Mouse (Mus musculus) lung, embryonic 14.5 days (tissue): ENCODE measurements around the gene Smyd3. TPM values are rescaled to one million over a fixed set of nuclear protein-coding genes. Genes with fewer than 3 reads are reported as not detected.

ENCODE experiments used
- ATAC-seq: fragments of 200-750 bp; cut with Nextera tagmentation; 2 replicates; pipeline ENCODE4 v1.8.0; 2017; ENCODE audit warnings: mild to moderate bottlenecking, moderate TSS enrichment, moderate library complexity; ENCODE audit not compliant: insufficient read depth
- DNase-seq: peaks from one replicate; pipeline ENCODE4 v3.0.0-alpha.2; 2015
- H3K27ac ChIP-seq: fragments of 300-500 bp; sonication (generic); 2 replicates; pipeline ENCODE4 v1.5.1; 2014; ENCODE audit warnings: low read depth, mild to moderate bottlenecking, moderate library complexity
- H3K27me3 ChIP-seq: fragments of 300-500 bp; sonication (generic); 2 replicates; pipeline ENCODE4 v1.6.1; 2014; ENCODE audit warnings: low read length, control low read depth; ENCODE audit not compliant: insufficient read depth
- H3K36me3 ChIP-seq: fragments of 300-500 bp; sonication (generic); 2 replicates; pipeline ENCODE4 v1.6.1; 2014; ENCODE audit warnings: control low read depth; ENCODE audit not compliant: insufficient read depth
- H3K4me1 ChIP-seq: fragments of 300-500 bp; sonication (generic); 2 replicates; pipeline ENCODE4 v1.6.1; 2014; ENCODE audit warnings: antibody characterized with exemption, control low read depth; ENCODE audit not compliant: insufficient read depth
- H3K4me2 ChIP-seq: fragments of 300-500 bp; sonication (generic); 2 replicates; pipeline ENCODE4 v1.6.1; 2014; ENCODE audit warnings: mild to moderate bottlenecking
- H3K4me3 ChIP-seq: fragments of 300-500 bp; sonication (generic); 2 replicates; pipeline ENCODE4 v1.5.1; 2014; ENCODE audit warnings: low read depth, low read length
- H3K9ac ChIP-seq: fragments of 300-500 bp; sonication (generic); 2 replicates; pipeline ENCODE4 v1.6.1; 2014
- H3K9me3 ChIP-seq: fragments of 300-500 bp; sonication (generic); 2 replicates; pipeline ENCODE4 v1.6.1; 2016; ENCODE audit warnings: low read depth, low read length, control low read depth
- CTCF ChIP-seq: IDR thresholded peaks from 2 replicates; pipeline ENCODE4 v1.5.1; 2016; ENCODE audit warnings: antibody characterized with exemption, low read depth
- WGBS: fragments of 180-500 bp; shearing (Covaris S2); extraction: QIAGEN DNeasy Blood & Tissue Kit; methylation state at CpG from one replicate; pipeline ENCODE4 v1.1.7; 2014; 5-methylcytosine and 5-hydroxymethylcytosine counted together
- polyA plus RNA-seq: library from polyadenylated mRNA; unstranded; fragments of >200 nt; fragmentation: Nextera tagmentation; extraction: Ambion mirVana; gene quantifications from 2 replicates; pipeline ENCODE4 v1.2.1, GENCODE M21; 2014

Gene Smyd3
- polyA plus RNA-seq, 1 experiment from 2014 or later: 20.6 TPM

- Histone ChIP-seq H3K36me3 (no peaks in the 10 kb centered on the region), H3K27me3 (no peaks in the 10 kb centered on the region), H3K4me2 (no peak overlapping the region), H3K27ac (no peak overlapping the region), H3K4me3 (no peak overlapping the region), H3K9ac (no peak overlapping the region), H3K4me1 (no peaks in the 10 kb centered on the region), H3K9me3 (no peaks in the 10 kb centered on the region)
- no peak for TF ChIP-seq CTCF
- WGBS: 74% methylated on average over 4 of the region's 4 CpGs
- DNase-seq (no peak), ATAC-seq (no peak)
Measured at GRCm38 (mm10) chr1:179553949-179554347, 36.1 kb upstream of the Smyd3 start.

- no peak for DNase-seq
- no peaks in the 10 kb centered on the region for H3K27me3 ChIP-seq
Measured at GRCm38 (mm10) chr1:179553197-179553948, 35.5 kb upstream of the Smyd3 start.

GRCm38 (mm10) chr1:179552751-179553150 lies 34.9 kb upstream of the Smyd3 start:
- H3K27ac ChIP-seq: peak overlapping the region; percentile 31; the same call in 1 of the 2 replicates
- peak; percentile 50; the same call in 1 of the 2 replicates for ATAC-seq

More at GRCm38 (mm10) chr1:179553197-179553948, 35.5 kb upstream of the Smyd3 start:
- H3K9me3 ChIP-seq: no peaks in the 10 kb centered on the region
- H3K9ac ChIP-seq: no peak overlapping the region
- no peak for ATAC-seq
- H3K4me1 ChIP-seq: no peaks in the 10 kb centered on the region
- no peak overlapping the region for H3K4me2 ChIP-seq
- 54% methylated on average over 5 of the region's 5 CpGs for WGBS
- H3K4me3 ChIP-seq: no peak overlapping the region
- no peak overlapping the region for H3K27ac ChIP-seq
- no peak for TF ChIP-seq CTCF
- H3K36me3 ChIP-seq: no peaks in the 10 kb centered on the region

GRCm38 (mm10) chr1:179551921-179552320 lies 34.1 kb upstream of the Smyd3 start:
- H3K36me3 ChIP-seq: no peaks in the 10 kb centered on the region
- 70% methylated on average over 4 of the region's 4 CpGs for WGBS
- no peak overlapping the region for H3K4me3 ChIP-seq
- no peak overlapping the region for H3K9ac ChIP-seq
- no peaks in the 10 kb centered on the region for H3K9me3 ChIP-seq
- H3K27me3 ChIP-seq: no peaks in the 10 kb centered on the region
- H3K27ac ChIP-seq: peak overlapping the region; percentile 52; the same call in 1 of the 2 replicates
- no peak for DNase-seq
- TF ChIP-seq CTCF: no peak
- H3K4me2 ChIP-seq: no peak overlapping the region
- ATAC-seq: no peak
- no peaks in the 10 kb centered on the region for H3K4me1 ChIP-seq

More at GRCm38 (mm10) chr1:179552751-179553150, 34.9 kb upstream of the Smyd3 start:
- Histone ChIP-seq H3K36me3 (no peaks in the 10 kb centered on the region), H3K27me3 (no peaks in the 10 kb centered on the region), H3K4me1 (no peaks in the 10 kb centered on the region), H3K4me3 (no peak overlapping the region), H3K9me3 (no peaks in the 10 kb centered on the region), H3K9ac (no peak overlapping the region), H3K4me2 (no peak overlapping the region)
- DNase-seq: no peak
- no peak for TF ChIP-seq CTCF
- 49% methylated on average over 7 of the region's 7 CpGs for WGBS

GRCm38 (mm10) chr1:179551336-179551735 lies 33.5 kb upstream of the Smyd3 start:
- H3K4me1 ChIP-seq: no peaks in the 10 kb centered on the region
- H3K36me3 ChIP-seq: no peaks in the 10 kb centered on the region
- DNase-seq (no peak), ATAC-seq (no peak)
- no peak overlapping the region for H3K4me3 ChIP-seq
- no peak overlapping the region for H3K9ac ChIP-seq
- TF ChIP-seq CTCF: no peak
- H3K27ac ChIP-seq: peak overlapping the region; percentile 22; the same call in 1 of the 2 replicates
- no peak overlapping the region for H3K4me2 ChIP-seq
- 78% methylated on average over 3 of the region's 3 CpGs for WGBS
- H3K27me3 ChIP-seq: no peaks in the 10 kb centered on the region
- H3K9me3 ChIP-seq: no peaks in the 10 kb centered on the region

- Histone ChIP-seq H3K9me3 (no peaks in the 10 kb centered on the region), H3K4me3 (no peak overlapping the region), H3K9ac (no peak overlapping the region), H3K4me2 (no peak overlapping the region), H3K36me3 (no peaks in the 10 kb centered on the region), H3K27me3 (no peaks in the 10 kb centered on the region), H3K27ac (no peak overlapping the region), H3K4me1 (0 out of 2 replicates have a peak, but pooled peaks cover 6% of the 10 kb centered on the region)
- 88% methylated on average over 5 of the region's 5 CpGs for WGBS
- TF ChIP-seq CTCF: no peak
- no peak for DNase-seq
- ATAC-seq: no peak
Measured at GRCm38 (mm10) chr1:179548996-179549752, 31.3 kb upstream of the Smyd3 start.

GRCm38 (mm10) chr1:179548220-179548619 lies 30.4 kb upstream of the Smyd3 start:
- H3K4me3 ChIP-seq: no peak overlapping the region

More at GRCm38 (mm10) chr1:179548220-179548619, 30.4 kb upstream of the Smyd3 start:
- 51% methylated on average over 11 of the region's 11 CpGs for WGBS
- H3K27me3 ChIP-seq: no peaks in the 10 kb centered on the region
- no peak for TF ChIP-seq CTCF
- no peak overlapping the region for H3K9ac ChIP-seq
- no peaks in the 10 kb centered on the region for H3K36me3 ChIP-seq
- H3K27ac ChIP-seq: no peak overlapping the region
- H3K4me2 ChIP-seq: peak overlapping the region; percentile 59; the same call in 1 of the 2 replicates
- no peak for ATAC-seq
- no peak for DNase-seq
- no peaks in the 10 kb centered on the region for H3K9me3 ChIP-seq
- 0 out of 2 replicates have a peak, but pooled peaks cover 6% of the 10 kb centered on the region for H3K4me1 ChIP-seq
